Mouse (Mus musculus) embryonic facial prominence, embryonic 11.5 days (tissue): ENCODE results near the gene Mtg1. TPM values are rescaled to one million over a fixed set of nuclear protein-coding genes. Genes with fewer than 3 reads are reported as not detected.

Source experiments
- ATAC-seq: fragments of 200-750 bp; cut with Nextera tagmentation; replicated peaks from 2 replicates; pipeline ENCODE4 v1.8.0; 2017; ENCODE audit warnings: low read depth; ENCODE audit not compliant: insufficient number of reproducible peaks, low FRiP score, low TSS enrichment
- DNase-seq: peaks from one replicate; pipeline ENCODE4 v3.0.0-alpha.2; 2015; ENCODE audit warnings: low spot score
- H3K27ac ChIP-seq: fragments of 300-500 bp; sonication (generic); replicated peaks from 2 replicates; pipeline ENCODE4 v1.5.1; 2014; ENCODE audit warnings: mild to moderate bottlenecking, low read depth, low read length, control low read depth
- H3K27me3 ChIP-seq: fragments of 300-500 bp; sonication (generic); 2 replicates; pipeline ENCODE4 v1.6.1; 2014; ENCODE audit warnings: mild to moderate bottlenecking, low read length, moderate library complexity, mixed read lengths; ENCODE audit not compliant: control insufficient read depth, insufficient read depth
- H3K36me3 ChIP-seq: fragments of 300-500 bp; sonication (generic); replicated peaks from 2 replicates; pipeline ENCODE4 v1.6.1; 2014; ENCODE audit warnings: low read depth, mild to moderate bottlenecking, low read length, moderate library complexity, mixed read lengths; ENCODE audit not compliant: control insufficient read depth, insufficient read depth
- H3K4me1 ChIP-seq: fragments of 300-500 bp; sonication (generic); 2 replicates; pipeline ENCODE4 v1.6.1; 2014; ENCODE audit warnings: low read length, mixed read lengths; ENCODE audit not compliant: control insufficient read depth, insufficient read depth
- H3K4me2 ChIP-seq: fragments of 300-500 bp; sonication (generic); 2 replicates; pipeline ENCODE4 v1.6.1; 2014; ENCODE audit warnings: low read depth, mild to moderate bottlenecking, control low read depth, low read length, moderate library complexity
- H3K4me3 ChIP-seq: fragments of 300-500 bp; sonication (generic); 2 replicates; pipeline ENCODE4 v1.5.1; 2014; ENCODE audit warnings: low read depth, low read length, control low read depth
- H3K9ac ChIP-seq: fragments of 300-500 bp; sonication (generic); replicated peaks from 2 replicates; pipeline ENCODE4 v1.6.1; 2014; ENCODE audit warnings: mild to moderate bottlenecking, control low read depth, low read length
- H3K9me3 ChIP-seq: fragments of 300-500 bp; sonication (generic); replicated peaks from 2 replicates; pipeline ENCODE4 v1.6.1; 2016; ENCODE audit warnings: mild to moderate bottlenecking, low read length, inconsistent platforms, mixed read lengths; ENCODE audit not compliant: control insufficient read depth
- WGBS: fragments of 180-500 bp; shearing (Covaris S2); extraction: QIAGEN DNeasy Blood & Tissue Kit; methylation state at CpG from one replicate; pipeline ENCODE4 v1.1.7; 2014; 5-methylcytosine and 5-hydroxymethylcytosine counted together
- polyA plus RNA-seq: library from polyadenylated mRNA; unstranded; fragments of >200 nt; fragmentation: Nextera tagmentation; extraction: Ambion mirVana; gene quantifications from 2 replicates; pipeline ENCODE4 v1.2.1, GENCODE M21; 2014

Mtg1 gene
- polyA plus RNA-seq = 22.5 and 23.1 TPM in 2 replicates

DNA sequence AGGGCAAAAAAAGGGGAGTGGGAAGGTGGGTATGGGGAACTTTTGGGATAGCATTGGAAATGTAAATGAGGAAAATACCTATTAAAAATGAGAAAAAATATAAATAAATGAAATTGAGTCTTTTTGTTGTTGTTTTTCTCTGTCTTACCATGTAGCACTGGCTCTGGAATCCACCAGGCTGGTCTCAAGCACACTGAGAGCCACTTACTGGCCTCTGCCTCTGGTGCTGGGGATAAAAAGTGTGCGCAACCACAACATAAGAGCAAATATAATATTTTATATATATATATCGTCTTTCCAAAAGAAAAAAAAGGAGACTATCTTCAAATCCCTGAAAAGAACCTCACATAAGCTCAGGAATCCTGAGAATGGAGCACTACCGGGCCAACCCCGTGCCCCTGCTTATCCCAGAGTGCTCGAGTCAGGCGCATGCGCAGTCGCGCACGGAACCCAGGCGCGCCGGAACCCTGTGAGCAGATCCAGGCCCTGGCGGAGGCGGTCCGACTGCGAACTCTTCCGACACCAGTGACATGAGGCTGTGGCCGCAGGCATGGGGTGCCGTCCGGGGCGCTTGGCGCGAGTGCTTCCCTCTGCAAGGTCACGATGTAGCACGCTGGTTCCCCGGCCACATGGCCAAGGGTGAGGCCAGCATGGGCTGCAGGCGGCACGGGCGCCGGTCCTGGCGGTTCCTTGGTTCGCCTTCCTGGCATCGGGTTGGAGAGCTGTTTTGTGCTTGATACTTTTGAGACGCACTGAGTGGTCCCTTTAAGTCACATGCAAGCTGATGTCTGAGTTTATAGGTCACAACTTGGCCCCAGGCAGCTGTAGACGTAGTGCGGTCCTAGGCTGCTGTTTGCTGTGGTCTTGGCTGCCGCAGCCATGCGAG is at the start of gene Mtg1:
Gene Mtg1 (plus strand): TSS at position 430 of the 886 bp plus-strand sequence.
- peak; percentile 95 for DNase-seq
- H3K27ac ChIP-seq = peak within 1 kb of the TSS; percentile 25; the same call in 1 of the 2 replicates
- 2% methylated on average over 39 of the region's 39 CpGs for WGBS
- H3K9me3 ChIP-seq = no peaks in the 10 kb centered on the region
- H3K9ac ChIP-seq = peak within 1 kb of the TSS; percentile 84
- ATAC-seq = peak; percentile 97
- H3K4me1 ChIP-seq = 0 out of 2 replicates have a peak, but pooled peaks cover 2% of the 10 kb centered on the region
- no peaks in the 10 kb centered on the region for H3K36me3 ChIP-seq
- H3K27me3 ChIP-seq = no peaks in the 10 kb centered on the region
- peak within 1 kb of the TSS; percentile 64 for H3K4me3 ChIP-seq
- H3K4me2 ChIP-seq = peak within 1 kb of the TSS; percentile 84

GRCm38 (mm10) chr7:140090601-140091000 is 46.8 kb upstream of the Mtg1 start:
- 78% methylated on average over 10 of the region's 10 CpGs for WGBS
- H3K4me3 ChIP-seq = no peak overlapping the region
- ATAC-seq = no peak
- no peaks in the 10 kb centered on the region for H3K27me3 ChIP-seq
- H3K27ac ChIP-seq = no peak overlapping the region
- no peak overlapping the region for H3K4me2 ChIP-seq
- no peaks in the 10 kb centered on the region for H3K4me1 ChIP-seq
- no peak for DNase-seq
- H3K36me3 ChIP-seq = no peaks in the 10 kb centered on the region
- H3K9ac ChIP-seq = no peak overlapping the region
- no peaks in the 10 kb centered on the region for H3K9me3 ChIP-seq

- DNase-seq = no peak
- Histone ChIP-seq H3K27me3 (no peaks in the 10 kb centered on the region), H3K36me3 (no peaks in the 10 kb centered on the region), H3K9ac (no peak within 1 kb of the TSS), H3K27ac (no peak within 1 kb of the TSS), H3K9me3 (no peaks in the 10 kb centered on the region), H3K4me1 (no peaks in the 10 kb centered on the region), H3K4me2 (no peak within 1 kb of the TSS), H3K4me3 (no peak within 1 kb of the TSS)
- no peak for ATAC-seq
- 72% methylated on average over 5 of the region's 5 CpGs for WGBS
Observed at GRCm38 (mm10) chr7:140092924-140093528, 44.3 kb upstream of the Mtg1 start, which contains the start of gene Prap1. Prap1 (plus strand) TSS chr7:140093395.

GRCm38 (mm10) chr7:140094954-140095353 is 42.4 kb upstream of the Mtg1 start:
- DNase-seq (no peak), ATAC-seq (no peak)
- H3K9me3 ChIP-seq = no peaks in the 10 kb centered on the region
- H3K36me3 ChIP-seq = no peaks in the 10 kb centered on the region
- no peak overlapping the region for H3K9ac ChIP-seq
- WGBS = 59% methylated on average over 5 of the region's 5 CpGs
- no peaks in the 10 kb centered on the region for H3K27me3 ChIP-seq
- no peak overlapping the region for H3K27ac ChIP-seq
- no peak overlapping the region for H3K4me2 ChIP-seq
- H3K4me3 ChIP-seq = no peak overlapping the region
- H3K4me1 ChIP-seq = no peaks in the 10 kb centered on the region

- Histone ChIP-seq H3K4me3 (no peak overlapping the region), H3K9me3 (no peaks in the 10 kb centered on the region), H3K4me2 (no peak overlapping the region), H3K9ac (no peak overlapping the region), H3K36me3 (no peaks in the 10 kb centered on the region), H3K27ac (no peak overlapping the region), H3K27me3 (no peaks in the 10 kb centered on the region), H3K4me1 (no peaks in the 10 kb centered on the region)
- DNase-seq = no peak
- no peak for ATAC-seq
- 61% methylated on average over 1 of the region's 1 CpGs for WGBS
Observed at GRCm38 (mm10) chr7:140095556-140095955, 41.8 kb upstream of the Mtg1 start.

GRCm38 (mm10) chr7:140096055-140096454 is 41.3 kb upstream of the Mtg1 start:
- no peak for DNase-seq
- H3K36me3 ChIP-seq = no peaks in the 10 kb centered on the region
- no peak overlapping the region for H3K9ac ChIP-seq
- H3K4me1 ChIP-seq = no peaks in the 10 kb centered on the region
- H3K4me3 ChIP-seq = no peak overlapping the region
- H3K27ac ChIP-seq = no peak overlapping the region
- H3K27me3 ChIP-seq = no peaks in the 10 kb centered on the region
- no peak for ATAC-seq
- H3K9me3 ChIP-seq = no peaks in the 10 kb centered on the region
- no peak overlapping the region for H3K4me2 ChIP-seq

- Histone ChIP-seq H3K27me3 (no peaks in the 10 kb centered on the region), H3K4me2 (no peak overlapping the region), H3K9ac (no peak overlapping the region), H3K4me1 (no peaks in the 10 kb centered on the region), H3K9me3 (no peaks in the 10 kb centered on the region), H3K27ac (no peak overlapping the region), H3K36me3 (no peaks in the 10 kb centered on the region), H3K4me3 (no peak overlapping the region)
- 74% methylated on average over 1 of the region's 1 CpGs for WGBS
- ATAC-seq = no peak
- DNase-seq = no peak
Observed at GRCm38 (mm10) chr7:140098466-140098865, 38.9 kb upstream of the Mtg1 start.

GRCm38 (mm10) chr7:140101498-140101897 is 35.9 kb upstream of the Mtg1 start:
- H3K9ac ChIP-seq = peak overlapping the region; percentile 64
- ATAC-seq (no peak), DNase-seq (no peak)
- peak overlapping the region; percentile 78 for H3K4me2 ChIP-seq
- H3K36me3 ChIP-seq = no peaks in the 10 kb centered on the region
- peak overlapping the region; percentile 36; the same call in 1 of the 2 replicates for H3K4me3 ChIP-seq
- H3K4me1 ChIP-seq = no peaks in the 10 kb centered on the region
- no peaks in the 10 kb centered on the region for H3K9me3 ChIP-seq
- no peaks in the 10 kb centered on the region for H3K27me3 ChIP-seq
- WGBS = 75% methylated on average over 10 of the region's 10 CpGs
- no peak overlapping the region for H3K27ac ChIP-seq
